Mouse (Mus musculus) kidney, adult 18-20 months (tissue): Measurements from ENCODE around the gene Nr5a1.

ENCODE experiments used
- DNase-seq: peaks from one replicate; pipeline ENCODE4 v3.0.0; 2021

Gene Nr5a1

DNA sequence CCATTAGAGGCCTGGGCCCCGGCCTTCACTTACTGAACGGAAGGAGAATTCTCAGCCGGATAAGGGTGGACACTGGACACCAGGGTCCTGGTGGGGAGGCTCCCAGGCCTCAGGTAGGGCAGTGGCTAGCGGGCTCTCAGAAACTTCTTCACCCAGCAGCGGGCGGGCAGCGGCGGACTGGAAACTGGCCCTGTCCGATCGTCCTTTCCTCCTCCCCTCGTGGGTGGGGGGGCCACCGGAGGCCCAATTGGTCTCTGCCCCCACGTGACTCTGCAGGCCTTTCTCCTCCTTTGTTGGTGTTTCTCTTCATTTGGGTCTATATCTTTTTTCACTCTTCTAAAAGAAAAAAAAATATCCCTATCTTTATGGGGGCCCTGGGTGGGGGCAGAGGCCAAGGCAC is at the start of gene Nr5a1:
Nr5a1 (minus strand) TSS at position 219 of the 400 bp plus-strand sequence.
- no peak for DNase-seq

DNA sequence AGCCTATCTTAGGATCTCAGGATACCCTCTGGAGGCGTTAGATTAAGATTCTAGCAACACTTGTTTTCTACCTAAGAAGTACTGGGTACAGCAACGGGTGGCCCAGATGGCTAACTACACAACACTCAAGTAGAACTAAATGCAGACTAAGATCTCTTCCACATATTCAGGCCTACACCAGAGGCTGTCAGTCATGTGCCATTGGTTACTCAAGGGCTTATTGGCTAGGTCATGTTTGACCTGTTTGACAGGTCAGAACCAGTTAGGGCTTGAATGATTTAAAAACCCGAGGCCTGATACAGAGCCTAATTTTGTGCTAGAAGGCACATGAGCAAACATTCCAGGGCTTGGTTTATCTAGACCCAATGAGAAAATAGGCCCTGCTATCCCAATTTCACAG is 25.5 kb upstream of the Nr5a1 start:
- DNase-seq: no peak

GRCm38 (mm10) chr2:38739410-38739809 is 25.1 kb upstream of the Nr5a1 start:
- DNase-seq: peak; percentile 60

GRCm38 (mm10) chr2:38738601-38739301 is 24.4 kb upstream of the Nr5a1 start:
- DNase-seq: no peak

DNA sequence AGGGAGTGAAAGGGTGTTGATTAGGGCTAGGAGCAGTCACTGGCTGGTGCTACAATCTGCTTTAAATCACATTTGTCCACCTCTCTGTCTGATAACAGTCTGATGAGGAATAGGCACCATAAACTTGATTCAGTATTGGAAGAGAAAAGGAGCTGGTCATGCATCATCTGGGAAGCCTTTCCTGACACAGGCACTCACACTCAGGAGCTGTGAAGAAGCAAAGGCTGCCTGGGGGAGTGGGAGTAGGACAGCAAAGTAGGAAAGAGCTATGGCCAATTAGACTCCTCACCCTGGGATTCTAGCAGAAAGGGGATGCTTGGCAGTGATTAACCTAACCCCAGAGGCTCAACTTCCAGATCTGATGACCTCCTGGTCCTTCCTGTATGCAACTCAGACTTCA is 21.4 kb upstream of the Nr5a1 start:
- no peak for DNase-seq

DNA sequence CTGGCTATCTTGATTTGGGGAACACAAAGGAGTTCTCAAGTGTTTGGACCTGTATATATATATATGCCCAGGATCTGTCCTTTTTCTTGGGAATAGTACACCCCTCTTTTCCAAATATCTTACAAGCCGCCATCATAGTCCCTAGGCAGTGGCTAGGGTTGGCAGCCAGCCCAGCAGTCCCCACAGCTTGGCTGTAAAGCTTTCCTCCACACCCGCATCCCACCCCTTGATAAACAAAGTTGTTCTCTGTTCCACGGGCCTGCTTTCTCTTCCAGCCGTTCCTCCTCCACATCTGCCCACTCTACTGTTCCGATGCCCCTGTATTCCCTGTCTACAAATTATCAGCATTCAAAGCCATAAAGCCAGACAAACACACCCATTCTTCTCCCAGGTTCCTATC is 20.4 kb upstream of the Nr5a1 start:
- no peak for DNase-seq

GRCm38 (mm10) chr2:38730331-38730827 is 16.0 kb upstream of the Nr5a1 start:
- DNase-seq: no peak

DNA sequence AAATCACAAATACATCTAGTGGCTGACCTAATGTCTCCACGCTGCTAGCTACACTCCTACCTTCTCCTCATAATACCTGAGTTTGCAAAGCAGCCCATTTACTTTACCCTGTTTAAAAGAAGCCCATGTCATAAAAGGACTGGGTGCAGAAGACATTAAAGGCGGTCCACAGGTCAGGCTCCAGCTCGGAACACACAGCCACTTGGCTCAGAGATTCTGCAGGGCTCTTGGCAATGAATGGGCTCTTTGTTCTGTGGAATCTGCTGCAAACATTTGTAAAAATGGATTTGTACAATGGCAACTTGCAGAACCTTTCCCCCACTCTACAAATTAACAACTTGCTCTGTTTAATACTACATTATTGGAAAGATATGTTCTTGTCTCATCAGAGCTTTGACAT is 11.1 kb upstream of the Nr5a1 start:
- DNase-seq: no peak

DNA sequence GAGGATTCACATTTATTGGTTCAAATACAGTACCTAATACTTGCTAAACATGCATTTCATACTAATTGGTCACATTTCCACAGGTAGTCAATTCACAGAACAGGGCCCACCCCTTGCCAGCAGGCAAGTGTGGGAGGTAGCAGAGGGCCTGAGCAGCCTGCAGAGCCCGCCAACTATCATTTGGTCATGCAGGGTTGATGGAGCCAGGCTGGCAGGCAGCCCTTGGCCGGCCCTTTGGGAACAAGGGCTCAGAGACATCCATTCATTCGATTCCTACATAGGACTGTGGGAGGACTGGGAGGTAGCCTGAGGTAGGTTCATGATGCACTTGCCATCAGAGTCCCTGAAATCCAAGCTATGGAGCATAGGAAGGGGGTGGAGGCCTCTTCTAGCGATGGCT is 9.0 kb upstream of the Nr5a1 start:
- DNase-seq: no peak

GRCm38 (mm10) chr2:38722076-38722475 is 7.7 kb upstream of the Nr5a1 start:
- DNase-seq: no peak

DNA sequence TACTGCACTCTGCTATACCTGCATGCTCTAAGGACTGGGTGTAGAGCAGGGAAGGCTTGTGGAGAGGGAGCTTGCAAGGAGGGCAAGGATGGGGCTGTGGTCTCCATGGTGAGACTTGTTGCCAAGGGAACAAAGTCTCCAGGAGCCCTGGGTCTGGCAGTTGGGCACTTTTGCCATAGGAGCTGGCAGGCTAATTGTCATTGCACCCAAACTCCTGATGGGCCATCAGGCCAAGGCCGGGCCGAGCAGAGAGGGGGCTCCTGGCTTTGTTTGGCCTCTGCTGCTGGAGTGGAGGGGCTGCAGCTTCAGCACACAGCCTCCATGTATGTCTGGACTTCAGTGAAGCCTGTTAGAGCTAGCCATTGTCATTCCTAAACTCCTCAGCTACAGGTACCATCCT is 6.3 kb upstream of the Nr5a1 start:
- DNase-seq: no peak

DNA sequence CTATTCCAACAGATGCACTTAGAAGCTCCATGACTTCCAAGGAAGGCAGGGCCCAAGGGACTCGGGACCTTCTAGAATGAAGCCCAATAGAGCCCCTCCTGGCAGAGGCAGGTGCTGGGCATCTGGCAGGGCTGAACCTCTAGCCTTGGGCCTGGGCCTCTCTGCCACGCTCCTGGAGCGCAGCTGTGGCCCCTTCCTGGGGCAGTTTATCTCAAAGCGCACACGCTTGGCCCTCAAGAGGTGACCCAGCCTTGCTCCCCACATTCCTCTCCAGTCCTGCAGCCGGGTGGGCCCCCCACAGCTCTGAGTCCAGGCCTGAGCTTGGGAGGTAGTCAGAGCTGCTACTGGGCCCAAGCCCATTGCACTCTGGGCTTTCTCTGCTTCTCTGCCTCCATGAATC is 5.0 kb upstream of the Nr5a1 start:
- DNase-seq: no peak

GRCm38 (mm10) chr2:38718676-38719075 is 4.3 kb upstream of the Nr5a1 start:
- no peak for DNase-seq

DNA sequence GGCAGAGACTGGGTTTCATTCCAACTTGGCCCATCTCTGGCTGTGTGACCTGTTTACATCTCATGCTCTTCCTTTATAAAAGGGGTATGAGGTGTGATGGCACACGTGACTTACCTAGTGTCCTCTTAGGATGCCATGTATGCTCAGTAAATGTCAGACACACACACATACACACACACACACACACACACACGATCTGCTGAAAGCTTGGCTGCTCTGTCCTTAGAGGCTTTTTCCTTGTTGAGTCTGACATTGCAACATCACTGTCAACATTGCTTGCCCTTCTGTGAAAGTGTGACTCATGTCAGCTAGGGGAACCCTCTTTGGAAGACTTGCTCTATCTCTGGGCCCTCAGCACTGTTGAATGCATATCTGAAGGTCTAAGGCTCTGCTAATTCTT is 3.1 kb upstream of the Nr5a1 start:
- no peak for DNase-seq

- no peak for DNase-seq
Measured at GRCm38 (mm10) chr2:38713596-38713995, 746 bp downstream of the Nr5a1 start.

GRCm38 (mm10) chr2:38712769-38713125 is 1.6 kb downstream of the Nr5a1 start:
- DNase-seq: no peak

DNA sequence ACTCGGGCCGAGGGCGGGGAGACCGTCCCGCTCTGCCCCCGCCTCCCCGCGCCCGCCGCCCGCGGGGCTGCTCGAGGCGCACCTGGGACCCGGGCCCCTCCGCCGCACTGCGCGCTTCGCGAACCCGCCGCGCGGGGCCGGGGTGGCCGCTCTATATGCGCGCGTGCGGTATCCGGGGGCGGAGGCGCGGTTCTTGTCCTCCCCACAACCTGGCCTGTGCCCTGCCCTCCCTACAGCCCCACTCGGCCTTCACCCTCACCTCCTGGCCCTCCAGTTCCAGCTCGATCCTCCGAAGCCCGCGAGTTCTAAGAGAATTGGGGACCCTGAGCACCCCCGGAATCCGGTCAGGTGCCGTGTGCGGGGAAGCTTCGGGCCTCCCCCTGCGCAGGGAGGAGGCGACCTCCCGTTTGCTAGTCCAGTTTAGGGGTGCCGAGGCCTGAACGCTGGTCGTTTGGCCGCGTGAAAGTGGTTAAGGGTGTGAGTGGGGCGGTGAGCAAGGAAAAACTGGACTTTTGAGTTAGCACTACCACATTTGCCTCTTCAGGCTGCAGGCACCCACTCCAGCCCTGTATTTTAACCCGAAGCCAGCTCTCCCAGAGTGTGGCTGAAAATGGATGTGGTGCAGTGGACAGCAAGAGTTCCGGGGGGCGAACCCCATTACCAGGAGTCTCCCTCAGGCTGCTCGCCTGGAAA is 2.1 kb downstream of the Nr5a1 start:
- DNase-seq: no peak

GRCm38 (mm10) chr2:38711421-38711861 is 2.9 kb downstream of the Nr5a1 start:
- peak; percentile 24 for DNase-seq

DNA sequence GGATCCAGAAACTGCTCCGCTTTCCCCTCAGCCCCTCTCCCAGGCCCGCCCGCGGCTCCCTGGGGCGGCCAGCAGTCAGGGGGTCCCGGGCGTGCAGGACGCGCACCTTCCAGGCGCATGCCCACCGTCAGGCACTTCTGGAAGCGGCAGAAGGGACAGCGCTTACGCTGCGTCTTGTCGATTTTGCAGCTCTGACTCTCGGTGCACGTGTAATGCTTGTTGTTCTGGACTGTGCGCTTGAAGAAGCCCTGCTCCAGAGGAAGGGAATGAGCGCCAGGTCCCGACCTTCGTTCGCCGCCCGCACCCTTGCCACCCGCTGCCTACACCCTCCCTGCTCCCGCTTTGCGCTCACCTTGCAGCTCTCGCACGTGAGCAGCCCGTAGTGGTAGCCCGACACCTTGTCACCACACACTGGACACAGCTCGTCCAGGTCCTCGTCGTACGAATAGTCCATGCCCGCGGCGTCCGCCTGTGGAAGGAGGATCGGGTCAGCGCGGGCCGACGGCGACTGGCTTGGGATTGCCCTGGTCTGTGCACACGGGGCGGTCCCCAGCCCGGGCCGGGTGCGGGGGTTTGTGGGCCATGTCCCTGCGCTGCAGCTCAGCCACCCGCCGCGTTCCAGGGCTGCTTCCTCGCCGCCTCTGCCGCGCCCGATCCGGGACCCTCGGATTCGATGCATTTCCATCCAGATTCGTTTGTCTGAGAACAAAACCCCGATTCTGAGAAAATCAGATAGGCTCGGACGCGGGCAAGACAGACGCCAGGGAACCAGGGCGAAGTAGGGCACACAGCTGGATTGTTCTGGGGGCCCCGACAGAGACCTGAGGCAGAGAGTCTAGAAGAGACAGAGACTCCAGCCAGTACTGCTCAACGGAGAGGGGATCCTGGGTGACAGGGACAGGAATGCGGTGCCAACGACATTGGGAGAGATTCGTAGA is 3.8 kb downstream of the Nr5a1 start:
- DNase-seq: peak; percentile 54

DNA sequence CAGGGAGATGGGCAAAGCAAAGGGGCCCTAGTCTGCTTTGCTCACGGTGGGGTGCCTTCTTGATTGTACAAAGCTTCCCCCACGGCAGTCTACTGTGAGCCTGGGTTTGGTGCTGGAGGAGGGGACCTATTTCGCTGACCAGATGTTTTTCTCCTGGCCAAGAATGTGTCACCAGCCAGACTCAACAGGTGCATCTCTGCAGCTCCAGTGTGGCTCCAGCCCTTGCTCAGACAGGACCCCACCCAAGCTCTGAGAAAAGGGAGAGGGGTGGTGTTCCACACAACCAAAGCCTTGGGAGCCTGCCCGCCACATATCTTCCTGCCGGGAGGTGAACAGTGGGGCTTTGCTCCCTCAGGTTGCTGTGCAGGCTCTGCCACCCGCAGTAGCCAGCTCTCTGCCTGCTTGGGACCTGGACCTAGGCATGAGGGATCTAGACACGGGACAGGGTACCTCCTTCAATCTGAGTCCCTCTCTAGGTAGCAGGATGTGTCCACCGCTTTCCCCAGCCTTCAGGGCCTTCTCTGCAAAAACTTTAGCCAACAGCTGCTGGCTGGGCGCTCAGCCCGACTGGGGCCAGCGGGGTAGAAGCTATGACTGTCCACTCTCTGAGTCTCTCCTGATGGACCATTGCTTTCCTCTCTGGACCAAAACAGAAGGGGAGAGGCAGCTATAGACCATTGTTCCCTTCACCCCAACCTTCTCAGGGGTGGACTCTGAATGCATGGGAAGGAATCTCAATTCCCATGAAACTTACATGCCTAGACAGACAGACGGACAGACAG is 5.2 kb downstream of the Nr5a1 start:
- no peak for DNase-seq

DNA sequence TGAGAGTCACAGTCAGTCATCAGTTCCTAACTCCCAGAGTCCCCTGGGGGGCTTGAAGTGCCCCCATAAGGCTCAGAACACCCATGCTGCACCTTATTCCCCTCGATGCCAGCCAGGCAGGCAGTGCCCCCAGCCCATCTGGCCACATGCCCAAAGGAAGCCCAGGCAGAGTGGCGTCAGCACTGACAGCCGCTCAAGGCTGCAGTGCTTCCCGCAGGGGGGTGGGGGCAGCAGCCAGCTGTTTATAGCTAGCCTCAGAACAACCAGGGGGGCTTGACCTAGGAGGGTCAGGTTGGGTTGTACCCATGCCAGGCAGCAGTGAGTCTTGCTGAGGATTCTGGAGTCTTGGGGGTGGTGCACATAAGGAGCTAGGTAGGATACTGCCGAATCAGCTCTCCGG is 7.7 kb downstream of the Nr5a1 start:
- DNase-seq: no peak

DNA sequence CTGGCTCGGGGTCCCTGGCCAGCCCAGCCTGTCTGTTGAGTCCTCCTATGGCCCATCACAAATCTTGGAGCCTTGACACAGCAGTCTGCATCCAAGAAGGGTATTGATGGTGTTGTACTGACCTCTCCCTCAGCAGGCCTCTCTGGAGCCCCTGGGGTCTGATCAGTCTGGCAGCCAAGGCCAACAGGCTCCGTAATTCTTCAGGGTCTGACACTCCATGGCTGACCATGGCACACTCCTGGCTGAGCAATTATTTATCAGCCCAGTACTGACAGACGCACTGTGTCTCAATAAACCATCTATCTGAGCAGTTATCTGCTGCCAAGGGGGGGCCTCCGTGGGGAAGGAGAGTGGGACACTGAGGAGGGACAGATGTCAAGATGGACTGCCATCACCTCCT is 9.3 kb downstream of the Nr5a1 start:
- no peak for DNase-seq

- DNase-seq: no peak
Measured at GRCm38 (mm10) chr2:38704336-38704735, 10.0 kb downstream of the Nr5a1 start.
